Mouse (Mus musculus) embryonic facial prominence, embryonic 15.5 days (tissue): ENCODE results near the gene Pou5f1. TPM values are rescaled to one million over a fixed set of nuclear protein-coding genes. Genes with fewer than 3 reads are reported as not detected.

ENCODE experiments used
- ATAC-seq: fragments of 200-750 bp; cut with Nextera tagmentation; 2 replicates; pipeline ENCODE4 v1.8.0; 2017; ENCODE audit warnings: low read depth, moderate TSS enrichment; ENCODE audit not compliant: insufficient number of reproducible peaks, low FRiP score, low TSS enrichment
- H3K27ac ChIP-seq: fragments of 300-500 bp; sonication (generic); replicated peaks from 2 replicates; pipeline ENCODE4 v1.5.1; 2015; ENCODE audit warnings: mild to moderate bottlenecking, inconsistent platforms
- H3K27me3 ChIP-seq: fragments of 300-500 bp; sonication (generic); 2 replicates; pipeline ENCODE4 v1.6.1; 2015; ENCODE audit warnings: inconsistent platforms
- H3K36me3 ChIP-seq: fragments of 300-500 bp; sonication (generic); 2 replicates; pipeline ENCODE4 v1.6.1; 2015; ENCODE audit warnings: mild to moderate bottlenecking, inconsistent platforms
- H3K4me1 ChIP-seq: fragments of 300-500 bp; sonication (generic); 2 replicates; pipeline ENCODE4 v1.6.1; 2015; ENCODE audit warnings: inconsistent platforms
- H3K4me2 ChIP-seq: fragments of 300-500 bp; sonication (generic); replicated peaks from 2 replicates; pipeline ENCODE4 v1.6.1; 2015; ENCODE audit warnings: mild to moderate bottlenecking, inconsistent platforms
- H3K4me3 ChIP-seq: fragments of 300-500 bp; sonication (generic); replicated peaks from 2 replicates; pipeline ENCODE4 v1.5.1; 2015; ENCODE audit warnings: mild to moderate bottlenecking, inconsistent platforms
- H3K9ac ChIP-seq: fragments of 300-500 bp; sonication (generic); 2 replicates; pipeline ENCODE4 v1.6.1; 2015; ENCODE audit warnings: inconsistent platforms
- H3K9me3 ChIP-seq: fragments of 300-500 bp; sonication (generic); replicated peaks from 2 replicates; pipeline ENCODE4 v1.6.1; 2016; ENCODE audit warnings: inconsistent platforms
- WGBS: fragments of 180-500 bp; shearing (Covaris S2); methylation state at CpG from one replicate; pipeline ENCODE4 v1.1.7; 2015; 5-methylcytosine and 5-hydroxymethylcytosine counted together
- polyA plus RNA-seq: library from polyadenylated mRNA; unstranded; fragments of >200 nt; fragmentation: Nextera tagmentation; extraction: Ambion mirVana; gene quantifications from 2 replicates; pipeline ENCODE4 v1.2.1, GENCODE M21; 2015

Pou5f1 gene
- polyA plus RNA-seq, 1 experiment from 2014 or later, result not detected

GRCm38 (mm10) chr17:35554321-35554720 is 48.5 kb downstream of the Pou5f1 start:
- ATAC-seq, result no peak
- no peaks in the 10 kb centered on the region for H3K36me3 ChIP-seq
- no peaks in the 10 kb centered on the region for H3K9me3 ChIP-seq
- H3K4me3 ChIP-seq, result no peak overlapping the region
- no peak overlapping the region for H3K9ac ChIP-seq
- no peak overlapping the region for H3K4me2 ChIP-seq
- peaks cover 20% of the 10 kb centered on the region for H3K4me1 ChIP-seq
- H3K27ac ChIP-seq, result no peak overlapping the region
- 86% methylated on average over 5 of the region's 5 CpGs for WGBS
- no peaks in the 10 kb centered on the region for H3K27me3 ChIP-seq

- no peaks in the 10 kb centered on the region for H3K36me3 ChIP-seq
- H3K27ac ChIP-seq, result no peak overlapping the region
- peaks cover 14% of the 10 kb centered on the region for H3K4me1 ChIP-seq
- no peak for ATAC-seq
- 89% methylated on average over 18 of the region's 18 CpGs for WGBS
- no peak overlapping the region for H3K4me2 ChIP-seq
- no peaks in the 10 kb centered on the region for H3K27me3 ChIP-seq
- no peak overlapping the region for H3K9ac ChIP-seq
- H3K9me3 ChIP-seq, result no peaks in the 10 kb centered on the region
- H3K4me3 ChIP-seq, result no peak overlapping the region
These were observed 49.1 kb downstream of the Pou5f1 start for GRCm38 (mm10) chr17:35554761-35555397.

GRCm38 (mm10) chr17:35556186-35556765 is 50.5 kb downstream of the Pou5f1 start:
- no peaks in the 10 kb centered on the region for H3K27me3 ChIP-seq
- H3K9me3 ChIP-seq, result no peaks in the 10 kb centered on the region
- ATAC-seq, result no peak
- 81% methylated on average over 13 of the region's 13 CpGs for WGBS
- H3K4me1 ChIP-seq, result peaks cover 2% of the 10 kb centered on the region; the same call in 1 of the 2 replicates
- H3K4me3 ChIP-seq, result no peak overlapping the region
- no peak overlapping the region; the same call in 1 of the 2 replicates for H3K27ac ChIP-seq
- H3K4me2 ChIP-seq, result no peak overlapping the region
- no peak overlapping the region for H3K9ac ChIP-seq
- H3K36me3 ChIP-seq, result no peaks in the 10 kb centered on the region

GRCm38 (mm10) chr17:35556812-35557211 is 51.0 kb downstream of the Pou5f1 start:
- ATAC-seq, result no peak
- WGBS, result 33% methylated on average over 5 of the region's 5 CpGs
- Histone ChIP-seq H3K36me3 (no peaks in the 10 kb centered on the region), H3K4me2 (no peak overlapping the region), H3K9me3 (no peaks in the 10 kb centered on the region), H3K4me3 (no peak overlapping the region), H3K27ac (no peak overlapping the region; the same call in 1 of the 2 replicates), H3K9ac (no peak overlapping the region), H3K27me3 (no peaks in the 10 kb centered on the region), H3K4me1 (no peaks in the 10 kb centered on the region)

GRCm38 (mm10) chr17:35557351-35557750 is 51.5 kb downstream of the Pou5f1 start:
- Histone ChIP-seq H3K4me2 (no peak overlapping the region), H3K36me3 (no peaks in the 10 kb centered on the region), H3K27me3 (no peaks in the 10 kb centered on the region), H3K27ac (no peak overlapping the region; the same call in 1 of the 2 replicates), H3K4me1 (no peaks in the 10 kb centered on the region), H3K4me3 (no peak overlapping the region), H3K9me3 (no peaks in the 10 kb centered on the region), H3K9ac (no peak overlapping the region)
- ATAC-seq, result no peak
- 73% methylated on average over 9 of the region's 9 CpGs for WGBS

- no peak overlapping the region for H3K9ac ChIP-seq
- H3K4me3 ChIP-seq, result no peak overlapping the region
- no peaks in the 10 kb centered on the region for H3K27me3 ChIP-seq
- H3K4me1 ChIP-seq, result no peaks in the 10 kb centered on the region
- no peak for ATAC-seq
- H3K36me3 ChIP-seq, result no peaks in the 10 kb centered on the region
- WGBS, result 63% methylated on average over 8 of the region's 8 CpGs
- H3K4me2 ChIP-seq, result no peak overlapping the region
- no peaks in the 10 kb centered on the region for H3K9me3 ChIP-seq
- no peak overlapping the region for H3K27ac ChIP-seq
These were observed 52.4 kb downstream of the Pou5f1 start for GRCm38 (mm10) chr17:35558216-35558615.

Other genes starting within 250 kb of the Pou5f1 start
- 81.6 and 82.0 TPM in 2 replicates for gene H2-D1, start 243.3 kb upstream of the Pou5f1 start, polyA plus RNA-seq
- not detected in 2 replicates for gene H2-Q1, start 185.6 kb upstream of the Pou5f1 start, polyA plus RNA-seq
- gene H2-Q2, start 163.8 kb upstream of the Pou5f1 start, polyA plus RNA-seq, result 0.47 TPM in 1 of 2 replicates, not detected in the other
- gene H2-Q4, start 126.4 kb upstream of the Pou5f1 start, polyA plus RNA-seq, result 2.4 and 2.7 TPM in 2 replicates
- gene H2-Q6, start 81.2 kb upstream of the Pou5f1 start, polyA plus RNA-seq, result 0.14 and 0.28 TPM in 2 replicates
- 2.0 and 2.2 TPM in 2 replicates for gene H2-Q7, start 66.9 kb upstream of the Pou5f1 start, polyA plus RNA-seq
- 0.73 and 0.93 TPM in 2 replicates for gene H2-Q10, start 35.9 kb upstream of the Pou5f1 start, polyA plus RNA-seq
- gene Tcf19, start 10.8 kb downstream of the Pou5f1 start, polyA plus RNA-seq, result 86.0 and 86.2 TPM in 2 replicates
- gene Cchcr1, start 11.1 kb downstream of the Pou5f1 start, polyA plus RNA-seq, result 18.3 and 20.7 TPM in 2 replicates
- 20.4 and 22.7 TPM in 2 replicates for gene Psors1c2, start 27.2 kb downstream of the Pou5f1 start, polyA plus RNA-seq
- gene Cdsn, start 46.1 kb downstream of the Pou5f1 start, polyA plus RNA-seq, result 12.1 and 12.5 TPM in 2 replicates
- gene 2300002M23Rik, start 61.4 kb downstream of the Pou5f1 start, polyA plus RNA-seq, result 21.5 and 39.7 TPM in 2 replicates
- 0.25 and 0.81 TPM in 2 replicates for gene Sfta2, start 95.5 kb downstream of the Pou5f1 start, polyA plus RNA-seq
- 0.17 TPM in 1 of 2 replicates, not detected in the other for gene Gm9573, start 120.6 kb downstream of the Pou5f1 start, polyA plus RNA-seq
- gene Mucl3, start 137.7 kb downstream of the Pou5f1 start, polyA plus RNA-seq, result 0.36 TPM in 1 of 2 replicates, not detected in the other
- gene Vars2, start 161.6 kb downstream of the Pou5f1 start, polyA plus RNA-seq, result 16.6 and 19.0 TPM in 2 replicates
- gene Gtf2h4, start 167.7 kb downstream of the Pou5f1 start, polyA plus RNA-seq, result 35.4 and 39.5 TPM in 2 replicates
- gene Ddr1, start 198.6 kb downstream of the Pou5f1 start, polyA plus RNA-seq, result 95.1 and 100 TPM in 2 replicates